Mouse (Mus musculus) fibroblast of lung, adult 2 months (primary cell): ENCODE results near the gene Gm20388.

Experiments used
- DNase-seq: peaks from one replicate; pipeline ENCODE4 v3.0.0-alpha.2; 2011; ENCODE audit warnings: low read depth

Gene Gm20388

DNA sequence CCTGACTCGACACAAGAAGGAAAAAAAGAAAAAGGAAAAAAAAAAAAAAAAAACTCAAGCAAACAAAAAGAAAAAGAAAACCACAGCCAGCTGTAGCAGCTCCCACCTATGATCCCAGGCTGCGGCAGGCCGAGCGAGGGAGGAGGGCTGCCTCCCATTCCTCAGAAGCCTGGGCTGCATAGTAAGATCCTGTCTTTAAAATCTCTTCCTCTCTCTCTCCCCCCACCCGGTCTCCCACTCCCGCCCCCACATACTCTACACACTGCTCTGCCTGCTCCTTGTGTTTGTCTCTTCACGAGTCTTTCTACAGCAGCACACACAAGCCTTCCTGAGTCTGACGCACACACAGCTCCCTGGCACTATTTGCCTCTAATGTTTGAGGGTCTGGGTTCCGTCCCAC, 3211.4 kb downstream of the Gm20388 start:
- DNase-seq, result no peak

DNA sequence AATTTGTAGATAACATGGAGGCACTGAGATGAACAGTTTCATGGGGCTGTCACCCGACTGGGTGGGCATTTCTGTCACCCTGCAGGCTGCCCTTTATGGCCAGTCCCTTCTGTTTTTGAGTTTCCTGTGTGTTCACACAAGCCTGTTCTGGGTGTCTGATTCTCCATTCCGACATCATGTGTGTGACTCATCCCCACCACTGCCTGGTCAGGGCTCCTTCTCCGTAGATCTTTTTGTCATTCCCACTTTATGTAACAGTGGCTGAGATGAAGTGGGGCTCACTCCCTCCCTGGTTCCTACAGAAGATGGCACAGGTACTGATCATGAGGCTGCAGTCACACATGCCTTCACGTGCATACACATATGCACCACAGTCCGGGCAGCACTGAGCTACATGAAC, 3212.0 kb downstream of the Gm20388 start:
- no peak for DNase-seq

DNA sequence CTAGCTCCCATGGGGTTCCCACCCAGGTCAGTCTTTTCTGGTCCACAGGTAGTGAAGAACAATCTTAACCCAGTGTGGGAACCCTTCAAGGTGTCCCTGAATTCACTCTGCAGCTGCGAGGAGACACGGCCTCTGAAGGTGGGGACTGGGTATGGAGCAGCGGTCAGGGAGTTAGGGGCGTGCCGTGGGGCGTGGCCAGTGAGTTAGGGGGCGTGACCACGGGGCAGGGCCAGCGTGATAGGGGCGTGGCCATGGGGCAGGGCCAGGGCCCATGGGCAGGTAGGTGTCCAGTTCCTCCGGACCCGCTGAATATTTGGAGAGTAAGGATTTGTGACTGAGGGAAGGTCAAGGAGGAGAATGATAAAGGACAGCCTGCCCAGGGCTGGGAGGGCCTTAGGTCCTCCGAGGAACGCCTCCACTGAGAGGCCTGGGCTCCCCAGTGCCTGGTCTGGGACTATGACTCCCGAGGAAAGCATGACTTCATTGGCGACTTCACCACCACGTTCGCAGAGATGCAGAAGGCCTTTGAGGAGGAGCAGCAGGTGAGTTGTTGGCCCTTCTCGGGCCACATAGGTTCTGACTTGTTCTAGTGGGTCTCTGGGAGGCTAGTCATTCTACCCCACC, 3215.7 kb downstream of the Gm20388 start:
- DNase-seq, result no peak

DNA sequence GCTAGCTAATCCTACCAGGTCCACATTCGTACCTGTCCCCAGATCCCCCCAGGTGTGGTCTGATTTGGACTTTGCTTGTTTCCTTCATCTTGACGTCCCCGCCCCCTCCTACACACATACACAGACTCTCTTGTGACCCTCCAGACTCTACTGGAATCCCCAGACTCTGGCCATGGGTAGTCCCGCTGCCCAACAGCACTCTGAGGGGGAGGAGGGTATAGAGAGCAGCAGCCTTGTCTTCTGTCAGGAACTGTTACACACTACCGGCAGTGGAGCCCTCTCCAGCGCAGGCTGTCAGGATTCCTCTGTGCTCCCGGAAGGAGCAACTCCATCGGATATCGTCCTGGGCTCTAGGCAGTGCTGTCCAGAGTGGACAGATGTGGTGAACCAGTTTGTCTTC, 3220.4 kb downstream of the Gm20388 start:
- no peak for DNase-seq

DNA sequence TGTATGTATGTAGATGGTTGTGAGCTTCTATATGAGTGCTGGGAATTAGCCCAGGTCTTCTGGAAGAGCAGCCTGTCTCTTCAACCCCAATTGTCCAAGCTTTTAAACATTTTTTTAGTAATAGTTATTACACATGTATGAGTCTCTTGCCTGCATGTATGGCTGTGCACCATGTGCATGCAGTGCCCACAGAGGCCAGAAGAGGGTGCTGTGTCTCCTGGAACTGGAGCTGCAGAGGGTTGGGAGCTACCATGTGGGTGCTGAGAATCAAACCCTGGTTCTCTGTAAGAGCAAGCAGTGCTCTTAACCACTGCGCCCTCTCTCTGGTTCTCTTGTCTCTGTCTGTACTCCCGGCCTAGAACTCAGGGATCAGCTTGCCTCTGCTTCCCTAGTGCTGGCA, 3222.3 kb downstream of the Gm20388 start:
- DNase-seq, result no peak

DNA sequence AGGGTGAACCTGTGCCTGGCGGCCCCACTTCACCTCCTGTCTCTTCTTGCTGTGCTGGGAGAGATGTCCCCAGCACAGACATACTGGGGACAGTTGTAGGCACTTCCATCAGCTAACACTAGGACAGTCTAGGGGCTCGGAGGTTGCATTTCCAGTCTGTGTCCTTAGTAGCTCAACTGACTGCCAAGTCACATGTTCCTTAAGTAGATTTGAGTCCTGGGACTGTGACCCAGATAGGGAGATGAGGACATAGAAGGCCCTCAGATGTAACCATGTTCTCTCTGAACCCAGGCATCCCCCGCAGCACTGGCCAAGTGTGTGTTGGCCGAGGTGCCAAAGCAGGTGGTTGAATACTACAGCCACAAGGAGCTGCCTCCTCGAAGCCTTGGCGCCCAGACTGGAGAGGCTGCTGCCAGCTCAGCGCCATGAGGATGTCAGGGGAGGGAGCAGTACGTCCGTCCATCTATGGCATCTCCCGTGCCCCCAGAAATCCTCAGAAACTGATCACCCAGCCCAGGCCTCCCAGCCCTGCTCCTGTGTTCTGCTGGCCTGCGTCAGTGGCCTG, 3223.6 kb downstream of the Gm20388 start:
- DNase-seq, result no peak

DNA sequence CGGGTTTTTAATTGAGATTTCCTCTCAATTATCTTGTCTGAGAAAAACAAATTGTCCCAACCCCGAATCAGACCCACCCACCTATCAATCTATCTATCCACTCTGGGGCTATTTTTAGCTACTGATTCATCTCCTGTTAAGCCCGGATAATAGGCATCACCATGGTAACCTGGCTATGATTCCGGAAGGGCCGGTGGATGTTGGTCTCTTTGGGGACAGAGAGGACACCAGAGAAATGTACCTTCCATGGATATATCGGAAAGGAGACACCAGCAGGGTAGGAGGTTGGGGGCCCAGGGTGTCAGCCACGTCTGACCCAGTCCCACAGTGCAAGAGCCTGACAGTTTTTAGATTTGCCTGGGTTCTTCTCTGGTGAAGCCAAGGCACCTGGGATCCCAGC, 3224.8 kb downstream of the Gm20388 start:
- DNase-seq, result no peak

DNA sequence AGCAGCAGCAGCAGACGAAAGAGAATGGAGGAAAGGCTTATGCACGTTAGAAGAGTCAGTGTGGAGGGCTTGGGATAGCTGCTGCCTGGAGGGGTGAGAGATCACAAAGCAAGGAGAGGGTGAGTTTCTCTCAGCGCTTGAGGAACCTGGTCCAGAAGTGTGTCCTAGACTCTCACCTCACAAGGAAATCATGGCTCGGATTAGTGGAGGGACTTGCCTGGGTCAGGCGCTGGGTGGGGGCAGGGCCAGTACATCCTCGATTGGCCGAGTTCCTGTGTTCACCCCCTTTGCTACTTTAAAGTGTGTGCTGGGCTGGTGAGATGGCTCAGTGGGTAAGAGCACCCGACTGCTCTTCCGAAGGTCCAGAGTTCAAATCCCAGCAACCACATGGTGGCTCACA, 3225.2 kb downstream of the Gm20388 start:
- no peak for DNase-seq

DNA sequence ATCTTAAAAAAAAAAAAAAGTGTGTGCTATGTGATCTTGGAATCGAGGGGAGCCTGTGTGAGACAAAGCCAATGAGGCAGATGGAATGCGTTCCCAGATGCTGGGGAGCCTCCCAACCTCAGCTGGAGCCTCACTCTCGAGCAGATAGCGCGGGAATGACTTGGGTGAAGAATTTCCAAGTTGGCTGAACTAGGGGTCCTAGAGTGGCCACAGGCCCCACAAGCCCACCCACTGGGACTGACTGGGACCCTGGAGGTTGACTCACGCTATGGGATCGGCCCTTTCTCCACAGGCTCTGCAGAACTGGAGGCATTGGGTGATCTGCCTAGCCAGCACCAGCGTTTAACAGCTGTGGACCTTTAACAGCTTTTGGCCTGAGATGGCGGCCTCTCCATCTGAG, 3225.6 kb downstream of the Gm20388 start:
- DNase-seq, result no peak

DNA sequence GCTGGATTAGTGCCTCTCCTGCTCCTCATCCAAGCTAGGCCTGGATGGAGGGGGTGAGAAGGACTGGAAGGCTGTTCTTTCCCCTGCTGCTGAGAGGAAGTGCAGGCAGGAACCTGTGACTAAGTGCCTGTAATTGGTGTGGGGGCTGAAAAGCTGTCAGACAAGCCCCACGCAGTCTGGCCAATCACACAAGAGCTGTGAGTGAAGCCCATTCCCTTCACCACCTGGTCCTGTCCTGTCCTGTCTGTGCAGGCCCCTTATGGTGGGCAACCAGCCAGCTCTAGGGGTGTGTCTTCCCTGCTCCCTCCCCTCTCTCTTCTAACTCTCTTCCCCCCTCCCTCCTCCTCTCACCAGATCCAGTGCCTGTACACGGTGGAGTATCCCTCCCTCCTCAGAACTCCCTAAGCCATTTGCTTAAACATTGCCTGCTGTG, 3227.0 kb downstream of the Gm20388 start:
- DNase-seq, result peak; percentile 72

DNA sequence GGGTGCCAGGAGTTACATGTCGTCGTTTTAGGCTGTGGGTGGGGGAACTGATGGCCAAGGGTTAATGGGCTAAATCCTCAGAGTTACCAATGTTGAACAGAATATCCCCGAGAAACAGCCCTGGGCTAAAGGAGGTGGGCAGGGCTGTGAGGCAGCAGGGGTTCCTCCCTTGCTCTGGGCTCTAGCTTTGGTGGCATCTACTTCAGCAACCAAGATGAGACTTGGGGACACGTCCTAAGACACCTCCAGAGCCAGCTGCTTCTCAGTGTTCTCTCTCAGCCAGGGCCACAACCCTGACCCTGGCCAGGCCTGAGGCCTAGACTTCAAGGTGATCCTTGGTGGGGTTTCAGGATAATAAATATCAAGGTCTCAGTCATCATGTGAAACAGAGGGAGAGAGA, 3228.1 kb downstream of the Gm20388 start:
- DNase-seq, result no peak

DNA sequence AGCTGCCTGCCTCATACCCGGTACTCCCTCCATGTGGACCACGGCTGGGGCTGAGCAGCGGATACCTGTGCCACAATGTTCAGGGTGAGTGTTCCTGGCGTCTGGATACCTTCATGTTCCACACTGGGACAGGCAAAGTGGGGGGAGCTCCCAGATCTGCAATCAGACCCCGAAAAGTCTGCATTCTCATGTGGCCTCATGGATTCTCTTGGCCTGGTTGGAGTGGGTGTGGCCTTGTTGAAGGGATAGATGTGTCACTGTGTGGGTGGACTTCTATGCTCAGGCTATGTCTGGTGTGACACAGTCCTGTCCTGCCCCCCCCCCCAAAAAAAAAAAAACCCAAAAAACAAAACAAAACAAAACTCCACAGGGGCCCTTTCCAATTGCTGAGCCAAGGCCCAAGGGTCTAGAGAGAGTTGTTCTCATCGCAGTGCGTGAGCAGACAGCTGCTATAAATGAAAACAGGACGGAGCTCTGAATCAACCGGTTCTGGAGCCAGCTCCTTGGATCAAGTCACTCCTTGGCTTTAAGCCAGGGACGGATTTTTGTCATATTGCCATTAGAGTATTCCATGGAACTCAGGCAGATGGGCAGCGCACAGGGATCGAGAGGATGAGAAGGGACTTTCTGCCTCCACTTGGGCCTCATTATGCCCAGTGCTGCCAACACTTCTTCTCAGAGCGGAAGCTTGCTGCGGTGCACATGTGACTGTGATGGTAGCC, 3231.3 kb downstream of the Gm20388 start:
- DNase-seq, result peak; percentile 89

DNA sequence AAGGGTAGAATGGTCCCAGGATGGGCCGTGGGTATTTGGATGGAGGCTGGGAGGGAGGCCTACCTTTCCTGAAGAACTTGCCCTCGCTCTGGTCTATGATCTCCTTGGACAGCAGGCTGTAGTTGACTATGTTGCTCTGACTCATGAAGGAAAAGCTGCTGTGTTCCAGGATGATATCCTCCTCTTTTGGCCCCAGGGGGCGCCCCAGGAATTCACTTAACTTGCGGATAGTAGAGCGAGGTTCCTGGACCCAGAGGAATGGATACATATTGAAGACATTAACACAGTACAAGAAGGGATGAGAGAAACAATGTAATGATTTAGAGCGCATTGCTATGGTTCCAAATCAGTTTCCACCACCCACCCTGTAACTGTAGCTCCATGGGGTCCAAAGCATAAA, 3234.6 kb downstream of the Gm20388 start:
- no peak for DNase-seq

DNA sequence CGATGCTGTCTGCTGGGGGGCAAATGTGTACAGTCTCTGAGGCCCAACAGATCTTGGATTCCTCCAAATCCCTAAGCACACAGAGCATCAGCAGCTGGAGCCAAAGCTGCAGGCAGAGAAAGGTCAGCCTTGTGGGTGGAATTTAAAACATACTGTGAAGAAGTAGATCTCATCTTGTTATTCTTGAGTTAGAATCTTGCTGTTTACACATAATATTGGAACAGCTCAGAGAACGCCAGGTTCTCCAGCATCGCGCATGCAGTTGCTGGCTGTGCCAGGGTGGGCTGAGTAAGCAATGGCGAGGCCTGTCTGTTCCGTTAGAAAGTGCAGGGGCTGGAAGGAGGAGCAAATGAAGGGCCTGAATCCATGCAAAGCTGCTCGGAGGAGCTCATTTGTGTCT, 3235.7 kb downstream of the Gm20388 start:
- DNase-seq, result no peak

DNA sequence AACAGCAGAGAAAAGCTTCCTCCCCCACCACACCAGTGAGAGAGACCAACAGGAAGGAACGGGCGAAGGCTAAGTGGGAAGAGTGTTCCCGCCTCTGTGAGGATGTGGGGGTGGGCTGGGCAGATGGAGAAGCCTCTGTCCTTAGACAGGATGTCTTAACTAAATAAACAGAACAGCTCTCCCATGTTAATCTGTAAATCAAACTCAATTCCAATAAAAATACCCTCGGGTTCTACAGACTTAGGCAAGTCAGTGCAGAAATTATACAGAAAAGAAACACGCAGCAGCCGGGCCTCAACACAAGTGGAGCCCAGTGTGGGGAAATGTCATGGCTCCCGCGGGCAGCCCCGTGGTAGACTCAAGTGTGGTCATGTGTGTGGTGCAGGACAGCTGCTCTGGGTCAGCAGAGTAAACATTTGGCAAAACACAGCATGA, 3240.1 kb downstream of the Gm20388 start:
- DNase-seq, result no peak

DNA sequence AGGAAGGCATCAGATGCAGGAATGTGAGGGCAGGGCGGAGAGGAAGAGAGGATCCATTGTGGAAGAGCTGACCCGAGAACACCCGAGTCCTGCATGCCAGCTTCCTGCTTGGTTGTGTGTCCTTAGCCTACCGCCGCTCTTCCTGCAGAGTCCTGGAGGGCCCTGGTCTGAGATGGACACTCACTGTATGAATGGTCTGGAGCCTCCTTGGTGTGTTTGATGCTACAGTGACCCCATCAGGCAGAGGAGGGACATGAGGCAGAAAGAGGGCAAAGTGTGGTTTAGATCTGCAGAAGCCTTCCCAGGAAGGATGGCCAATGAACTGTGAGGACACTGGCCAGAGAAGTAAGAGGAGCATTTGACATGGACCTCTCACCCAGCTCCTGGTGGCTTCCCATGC, 3244.5 kb downstream of the Gm20388 start:
- DNase-seq, result no peak

DNA sequence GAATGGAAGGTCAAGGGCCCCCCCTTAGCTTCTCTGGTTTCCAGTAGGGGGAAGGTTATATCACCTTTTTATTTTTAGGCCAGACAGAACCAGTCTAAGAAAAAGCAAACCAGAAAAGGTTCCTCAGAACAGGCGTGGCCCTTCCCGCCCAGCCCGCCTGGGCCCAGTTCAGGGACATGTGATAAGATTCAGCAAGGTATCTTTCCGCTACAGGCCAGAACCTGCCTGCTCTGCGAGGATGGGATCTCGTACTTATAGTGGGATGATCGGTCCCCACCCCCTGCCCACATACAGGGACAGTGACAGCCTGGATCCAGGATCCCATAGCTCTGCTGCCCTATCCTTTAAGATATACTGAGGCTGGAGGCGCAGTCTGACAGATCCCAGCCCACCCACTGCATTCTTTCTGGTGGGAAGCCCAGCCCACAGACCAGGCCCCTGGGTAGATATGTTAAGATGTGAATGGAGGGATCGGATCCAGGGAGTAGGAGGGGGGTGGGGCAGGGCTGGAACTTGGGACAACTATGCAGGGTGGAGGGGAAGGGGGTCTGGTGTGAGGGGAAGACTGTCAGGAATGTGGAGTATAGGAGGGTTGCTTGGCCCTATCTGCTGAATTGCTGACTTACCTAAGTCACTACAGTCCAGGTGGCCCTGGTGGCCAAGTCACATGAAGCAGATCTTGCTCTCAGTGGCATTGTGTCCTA, 3245.6 kb downstream of the Gm20388 start:
- no peak for DNase-seq

DNA sequence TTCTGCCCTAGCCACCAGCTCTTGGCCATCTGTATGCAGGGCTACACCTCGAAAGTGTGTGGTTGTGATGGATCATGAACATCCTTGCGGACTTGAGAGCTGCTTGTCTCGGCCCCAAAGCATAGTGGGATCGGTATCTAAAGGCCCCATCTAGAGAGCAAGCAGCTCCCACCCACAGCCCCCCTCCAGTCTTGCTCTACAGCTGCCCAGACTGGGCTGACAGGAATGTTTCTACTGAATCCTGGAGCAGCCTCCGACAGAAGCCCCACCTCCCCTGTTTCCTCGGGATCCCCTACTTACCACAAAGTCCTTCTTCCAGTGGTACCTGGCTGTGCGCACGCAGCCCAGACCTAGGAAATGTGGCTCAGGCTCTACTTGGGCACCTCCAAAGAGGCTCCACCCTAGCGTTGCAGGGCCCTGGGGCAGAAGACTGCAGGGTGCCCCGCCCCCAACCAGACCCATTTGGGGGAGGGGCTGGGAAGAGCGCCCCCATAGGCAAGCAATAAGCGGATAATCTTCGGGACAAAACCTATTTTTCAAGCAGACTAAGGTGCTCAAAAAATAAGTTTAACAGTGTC, 3247.3 kb downstream of the Gm20388 start, which contains the start of gene Sult5a1:
Gene Sult5a1, minus strand, starts transcription at position 428 of the 578 bp plus-strand sequence.
- DNase-seq, result no peak

DNA sequence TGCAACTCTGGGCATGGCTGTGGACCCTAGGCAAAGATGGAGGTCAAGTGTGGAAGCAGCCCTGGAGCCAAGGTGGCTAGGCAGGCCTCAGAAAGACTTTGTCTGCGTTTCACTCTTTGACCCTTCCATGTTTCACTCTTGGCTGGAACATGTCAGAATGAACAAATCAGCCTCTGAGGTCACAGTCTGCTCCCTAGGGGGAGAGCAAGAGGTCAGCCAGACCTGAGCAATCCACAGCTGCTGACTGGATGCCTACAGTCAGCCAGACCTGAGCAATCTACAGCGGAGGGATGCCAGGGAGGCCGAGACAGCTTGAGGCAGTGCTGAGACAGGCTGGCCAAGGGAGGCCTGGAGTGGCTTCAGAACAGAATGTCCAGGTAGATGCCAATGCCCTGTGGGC, 3270.8 kb downstream of the Gm20388 start:
- no peak for DNase-seq

DNA sequence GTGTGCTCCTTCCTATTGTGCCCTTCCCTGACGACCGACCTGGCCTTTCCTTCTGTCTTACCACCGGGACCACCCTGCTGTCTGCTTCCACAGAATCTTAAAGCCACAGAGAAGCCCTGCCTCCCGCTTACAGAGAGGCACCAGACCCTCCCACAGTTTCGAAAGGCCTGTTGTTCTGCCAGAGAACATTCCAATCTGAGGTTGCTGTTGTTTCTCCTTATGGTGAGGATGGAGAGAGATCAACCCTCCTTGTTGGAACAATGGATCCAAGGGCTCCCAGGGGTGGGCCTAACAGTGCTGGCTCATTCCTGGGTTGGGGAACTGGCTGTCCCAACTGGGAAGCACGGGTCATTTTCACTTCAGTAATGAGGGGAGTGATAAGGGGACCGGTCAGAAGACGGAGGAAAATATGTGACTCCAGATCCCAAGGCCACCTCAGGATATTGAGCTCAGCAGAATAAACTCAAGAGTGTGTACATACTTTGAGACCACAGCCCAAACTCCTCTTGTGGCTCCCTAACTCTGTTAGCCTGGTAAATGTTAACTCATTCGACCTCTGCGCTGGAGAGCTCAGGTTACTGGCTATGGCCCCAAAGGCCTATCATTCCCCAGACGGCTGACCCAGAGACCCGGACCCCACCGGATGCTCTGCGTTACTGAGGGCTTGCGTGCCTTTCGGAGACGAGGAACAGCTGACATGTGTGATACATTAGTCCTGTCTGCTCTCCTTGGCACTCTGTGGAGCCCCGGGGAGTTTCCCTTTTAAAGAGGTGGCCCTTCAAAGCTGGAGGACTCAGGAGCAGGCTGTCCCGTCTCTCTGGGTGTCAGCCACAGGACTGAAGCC, 3275.1 kb downstream of the Gm20388 start, which contains the start of gene Dpep1:
Gene Dpep1, plus strand, starts transcription at position 677 of the 844 bp plus-strand sequence.
- no peak for DNase-seq

DNA sequence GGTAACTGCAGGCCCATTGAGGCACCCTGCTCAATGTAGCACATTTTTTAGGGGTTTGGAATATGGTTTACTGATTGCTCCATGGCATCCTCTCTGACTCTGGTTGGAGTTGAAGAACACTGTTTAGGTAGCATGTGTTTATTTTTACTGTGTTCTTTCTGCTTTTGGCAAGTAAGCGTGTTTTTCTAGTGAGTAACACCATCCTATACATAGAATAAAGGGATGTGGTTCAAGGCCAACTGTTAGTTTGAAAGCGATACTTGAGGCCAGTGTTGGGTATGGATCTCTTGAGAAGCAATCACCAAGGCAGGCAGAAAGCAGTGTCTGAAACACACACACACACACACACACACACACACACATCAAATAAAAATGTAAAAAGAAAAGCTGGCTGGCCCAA, 3277.4 kb downstream of the Gm20388 start:
- DNase-seq, result no peak
